Mouse (Mus musculus) embryonic facial prominence, embryonic 13.5 days (tissue): ENCODE measurements around the gene Piwil4. TPM values are rescaled to one million over a fixed set of nuclear protein-coding genes. Genes with fewer than 3 reads are reported as not detected.

Source experiments
- ATAC-seq: fragments of 200-750 bp; cut with Nextera tagmentation; 2 replicates; pipeline ENCODE4 v1.8.0; 2017; ENCODE audit warnings: low read depth; ENCODE audit not compliant: insufficient number of reproducible peaks, insufficient read depth, low FRiP score, low TSS enrichment
- H3K27ac ChIP-seq: fragments of 300-500 bp; sonication (generic); 2 replicates; pipeline ENCODE4 v1.5.1; 2015; ENCODE audit warnings: moderate library complexity, mild to moderate bottlenecking, inconsistent platforms
- H3K27me3 ChIP-seq: fragments of 300-500 bp; sonication (generic); 2 replicates; pipeline ENCODE4 v1.6.1; 2015; ENCODE audit warnings: mild to moderate bottlenecking, inconsistent platforms
- H3K36me3 ChIP-seq: fragments of 300-500 bp; sonication (generic); 2 replicates; pipeline ENCODE4 v1.6.1; 2015; ENCODE audit warnings: mild to moderate bottlenecking, inconsistent platforms
- H3K4me1 ChIP-seq: fragments of 300-500 bp; sonication (generic); 2 replicates; pipeline ENCODE4 v1.6.1; 2015; ENCODE audit warnings: inconsistent platforms
- H3K4me2 ChIP-seq: fragments of 300-500 bp; sonication (generic); 2 replicates; pipeline ENCODE4 v1.6.1; 2015; ENCODE audit warnings: moderate library complexity, mild to moderate bottlenecking, inconsistent platforms
- H3K4me3 ChIP-seq: fragments of 300-500 bp; sonication (generic); 2 replicates; pipeline ENCODE4 v1.5.1; 2015; ENCODE audit warnings: mild to moderate bottlenecking, inconsistent platforms
- H3K9ac ChIP-seq: fragments of 300-500 bp; sonication (generic); 2 replicates; pipeline ENCODE4 v1.6.1; 2015; ENCODE audit warnings: mild to moderate bottlenecking, inconsistent platforms
- H3K9me3 ChIP-seq: fragments of 300-500 bp; sonication (generic); 2 replicates; pipeline ENCODE4 v1.6.1; 2016; ENCODE audit warnings: inconsistent platforms
- WGBS: fragments of 180-500 bp; shearing (Covaris S2); methylation state at CpG from one replicate; pipeline ENCODE4 v1.1.7; 2015; ENCODE audit warnings: mixed read lengths; 5-methylcytosine and 5-hydroxymethylcytosine counted together
- polyA plus RNA-seq: library from polyadenylated mRNA; unstranded; fragments of >200 nt; fragmentation: Nextera tagmentation; extraction: Ambion mirVana; gene quantifications from 2 replicates; pipeline ENCODE4 v1.2.1, GENCODE M21; 2015

Piwil4 gene
- polyA plus RNA-seq, result not detected in 2 replicates

DNA sequence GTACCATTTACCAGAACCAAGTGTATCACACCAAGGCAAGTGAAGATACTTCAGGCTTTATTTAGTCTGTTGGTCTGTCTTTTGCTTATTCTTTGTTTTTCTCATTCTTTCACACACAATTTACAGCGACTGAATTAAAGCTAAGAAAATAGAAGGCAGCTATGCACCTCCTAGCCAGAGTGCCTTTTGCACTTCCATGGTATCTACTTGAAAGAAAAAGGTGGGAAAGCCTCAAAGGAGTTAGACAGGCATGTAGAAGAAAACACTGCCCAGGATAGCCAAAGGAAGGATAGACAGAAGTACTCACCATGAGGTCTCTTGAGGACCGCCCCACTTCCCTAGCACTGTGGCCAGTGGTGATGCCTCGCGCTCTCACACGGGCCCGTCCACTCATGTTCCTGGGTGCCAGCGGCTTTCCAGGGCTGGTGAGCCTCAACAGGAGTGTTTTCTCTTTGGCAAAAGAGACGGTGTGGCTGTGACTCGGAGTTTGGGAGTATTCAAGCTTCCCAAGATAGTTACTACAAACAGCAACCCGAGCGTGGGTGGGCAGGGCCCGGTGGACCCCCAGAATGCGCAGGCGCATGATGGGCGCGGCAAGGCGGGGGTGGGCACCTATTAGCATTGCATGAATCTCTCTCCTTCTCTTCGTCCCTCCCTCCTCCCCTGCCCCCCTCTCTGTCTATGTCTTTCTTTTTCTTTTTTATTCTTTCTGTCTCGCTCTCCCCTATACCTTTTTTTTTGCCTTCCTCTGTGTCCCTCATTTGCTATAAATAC, at the start of gene Piwil4:
Gene Piwil4 (minus strand): TSS at position 583 of the 774 bp plus-strand sequence.
- no peaks in the 10 kb centered on the region for H3K36me3 ChIP-seq
- no peaks in the 10 kb centered on the region for H3K9me3 ChIP-seq
- no peak for ATAC-seq
- H3K4me1 ChIP-seq, result 0 out of 2 replicates have a peak, but pooled peaks cover 3% of the 10 kb centered on the region
- H3K27me3 ChIP-seq, result no peaks in the 10 kb centered on the region
- H3K27ac ChIP-seq, result no peak within 1 kb of the TSS
- 84% methylated on average over 19 of the region's 19 CpGs for WGBS
- no peak within 1 kb of the TSS for H3K4me3 ChIP-seq
- no peak within 1 kb of the TSS for H3K9ac ChIP-seq
- H3K4me2 ChIP-seq, result no peak within 1 kb of the TSS

DNA sequence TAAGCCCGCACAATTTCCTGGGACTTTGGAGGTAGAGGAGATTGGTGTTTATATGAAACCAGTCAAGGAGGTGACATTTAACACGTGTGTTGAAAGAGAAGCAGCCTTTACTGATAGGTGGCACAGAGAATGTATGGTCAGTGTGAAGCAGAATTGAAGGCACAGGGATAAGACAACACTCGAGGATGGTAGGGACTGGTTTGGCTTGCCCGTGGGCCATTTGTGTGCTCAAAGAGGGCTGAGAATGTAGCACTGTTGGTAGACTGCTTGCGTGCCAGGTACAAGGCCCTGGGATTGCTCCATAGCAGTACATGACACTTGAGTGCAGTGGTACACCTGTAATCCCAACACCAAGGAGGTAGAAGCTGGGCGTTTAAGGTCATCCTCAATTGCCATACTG, 46.8 kb upstream of the Piwil4 start:
- peaks cover 42% of the 10 kb centered on the region for H3K36me3 ChIP-seq
- 90% methylated on average over 6 of the region's 6 CpGs for WGBS

DNA sequence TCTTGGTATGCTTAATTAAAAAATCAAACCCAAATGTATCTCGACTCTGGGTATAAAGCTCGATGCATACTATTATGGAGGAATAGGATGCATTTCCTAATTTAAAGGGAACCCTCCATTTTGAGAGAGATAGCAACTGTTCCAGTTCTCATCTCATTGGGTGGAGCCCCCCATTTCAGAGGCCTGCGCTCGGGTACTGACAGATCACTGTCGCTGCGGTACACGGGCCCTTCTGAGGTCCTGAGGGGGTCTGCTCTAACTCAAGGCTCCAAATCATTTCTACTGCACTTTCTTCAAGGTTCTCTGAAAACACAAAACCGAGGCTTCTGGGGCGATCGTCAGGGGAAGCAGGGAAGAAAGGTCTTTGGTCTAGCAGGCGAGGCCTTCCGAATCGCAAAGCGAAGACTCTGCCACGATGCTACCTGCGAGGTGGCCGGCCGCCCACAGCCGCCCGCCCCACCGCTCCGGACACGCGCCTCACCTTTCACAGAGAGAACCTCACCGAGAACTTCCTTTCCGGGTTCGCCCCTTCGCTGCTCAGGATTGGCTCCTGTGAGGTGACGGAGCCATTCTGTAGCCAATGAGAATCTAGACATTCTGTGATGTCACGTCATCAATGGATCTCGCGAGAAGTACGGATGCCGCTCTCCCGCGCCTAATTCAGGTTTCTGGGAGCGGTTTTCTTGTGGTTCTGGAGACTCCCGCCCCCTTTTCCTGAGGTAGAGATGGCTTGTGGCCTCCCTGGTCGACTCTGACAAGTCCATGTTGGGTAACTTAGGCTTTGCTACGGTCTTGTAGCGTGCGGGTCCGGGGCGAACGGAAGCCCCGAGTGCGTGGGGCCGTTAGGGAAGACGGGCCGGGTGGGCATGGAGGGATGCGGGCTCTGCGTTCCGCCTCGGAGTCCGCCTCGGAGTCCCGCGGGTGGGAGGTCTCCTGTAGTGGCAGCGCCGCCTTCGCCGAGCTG, 43.8 kb upstream of the Piwil4 start, which contains the start of the genes Mre11a and Ankrd49:
Gene Mre11a (plus strand): TSS at position 616 of the 964 bp plus-strand sequence.
Gene Ankrd49 (minus strand): TSS at position 818 of the 964 bp plus-strand sequence.
- peak within 1 kb of the TSS; percentile 97 for H3K27ac ChIP-seq
- peaks cover 43% of the 10 kb centered on the region for H3K36me3 ChIP-seq
- peak; percentile 99 for ATAC-seq
- peak within 1 kb of the TSS; percentile 85 for H3K4me2 ChIP-seq
- peak within 1 kb of the TSS; percentile 90 for H3K9ac ChIP-seq
- WGBS, result under 1% methylated on average over 62 of the region's 62 CpGs
- no peaks in the 10 kb centered on the region for H3K9me3 ChIP-seq
- H3K4me3 ChIP-seq, result peak within 1 kb of the TSS; percentile 77
- H3K27me3 ChIP-seq, result no peaks in the 10 kb centered on the region
- H3K4me1 ChIP-seq, result peaks cover 3% of the 10 kb centered on the region; the same call in 1 of the 2 replicates

More for the DNA sequence above, 46.8 kb upstream of the Piwil4 start:
- Histone ChIP-seq H3K9ac (no peak overlapping the region), H3K27me3 (no peaks in the 10 kb centered on the region), H3K4me2 (no peak overlapping the region), H3K27ac (no peak overlapping the region), H3K4me3 (no peak overlapping the region), H3K9me3 (no peaks in the 10 kb centered on the region), H3K4me1 (peaks cover 3% of the 10 kb centered on the region; the same call in 1 of the 2 replicates)
- no peak for ATAC-seq

DNA sequence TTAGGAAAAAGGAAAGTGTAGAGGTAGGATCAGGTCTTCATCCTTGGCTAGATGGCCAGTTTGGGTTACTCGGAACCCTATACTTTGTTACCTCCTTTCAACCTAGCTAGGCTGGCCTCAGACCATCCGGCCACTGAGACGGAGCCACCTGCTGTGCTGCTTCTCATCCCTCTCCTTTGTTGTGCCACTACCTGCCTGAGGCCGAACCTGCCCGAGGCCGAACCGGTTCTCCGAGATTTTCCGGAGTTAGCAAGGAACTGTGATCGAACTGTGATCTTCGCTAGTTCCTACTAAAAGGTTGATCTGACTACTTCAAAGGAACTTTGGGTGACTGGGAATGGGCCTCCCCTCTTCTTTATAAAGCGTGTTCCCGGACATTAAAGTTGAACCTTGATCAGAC, 37.8 kb upstream of the Piwil4 start:
- ATAC-seq, result no peak
- H3K9ac ChIP-seq, result no peak overlapping the region
- H3K36me3 ChIP-seq, result peaks cover 28% of the 10 kb centered on the region
- 27% methylated on average over 13 of the region's 13 CpGs for WGBS
- no peaks in the 10 kb centered on the region for H3K4me1 ChIP-seq
- H3K4me3 ChIP-seq, result no peak overlapping the region
- no peak overlapping the region for H3K27ac ChIP-seq
- no peaks in the 10 kb centered on the region for H3K27me3 ChIP-seq
- H3K9me3 ChIP-seq, result no peaks in the 10 kb centered on the region
- H3K4me2 ChIP-seq, result no peak overlapping the region

DNA sequence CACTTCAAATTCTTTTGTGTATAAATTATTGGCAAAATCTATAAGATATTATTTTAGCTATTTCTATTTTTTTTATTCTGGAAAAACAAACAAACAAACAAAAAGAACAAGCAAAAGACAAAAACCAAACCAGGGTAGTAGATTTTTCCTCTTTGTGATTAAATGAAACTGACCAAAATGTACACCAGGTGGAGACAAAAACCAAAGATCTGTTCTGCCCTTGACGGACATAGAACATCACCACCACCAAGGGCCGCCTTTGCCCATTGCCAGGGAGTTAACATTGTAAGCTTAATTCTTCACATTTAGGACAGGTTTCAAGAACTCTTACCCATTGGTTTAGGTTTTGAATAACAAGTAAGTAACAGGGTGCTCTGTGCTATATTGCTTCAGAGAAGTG, 33.3 kb upstream of the Piwil4 start:
- Histone ChIP-seq H3K4me2 (no peak overlapping the region), H3K9ac (no peak overlapping the region), H3K27me3 (peaks cover 19% of the 10 kb centered on the region), H3K4me1 (peaks cover 8% of the 10 kb centered on the region), H3K36me3 (no peaks in the 10 kb centered on the region), H3K4me3 (no peak overlapping the region), H3K27ac (no peak overlapping the region), H3K9me3 (no peaks in the 10 kb centered on the region)
- 46% methylated on average over 2 of the region's 2 CpGs for WGBS
- ATAC-seq, result no peak

DNA sequence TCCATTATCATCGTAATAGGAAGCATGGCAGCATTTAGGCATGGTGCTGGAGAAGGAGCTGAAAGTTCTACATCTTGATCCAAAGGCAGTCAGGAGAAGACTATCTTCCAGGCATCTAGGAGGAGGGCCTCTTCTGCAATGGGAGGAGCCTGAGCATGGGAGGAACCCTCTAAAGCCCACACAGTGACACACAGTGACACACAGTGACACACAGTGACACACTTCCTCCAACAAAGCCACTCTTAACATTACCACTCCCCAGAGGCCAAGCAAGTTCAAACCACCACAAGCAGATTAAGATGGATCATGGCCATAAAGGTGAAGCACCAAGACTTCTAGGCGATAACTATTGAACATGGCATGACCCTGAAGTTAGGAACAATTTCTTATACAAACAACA, 31.5 kb upstream of the Piwil4 start:
- Histone ChIP-seq H3K27ac (no peak overlapping the region), H3K4me2 (no peak overlapping the region), H3K36me3 (no peaks in the 10 kb centered on the region), H3K27me3 (peaks cover 22% of the 10 kb centered on the region), H3K4me1 (peaks cover 8% of the 10 kb centered on the region), H3K9me3 (no peaks in the 10 kb centered on the region), H3K9ac (no peak overlapping the region), H3K4me3 (no peak overlapping the region)
- no peak for ATAC-seq
- 90% methylated on average over 2 of the region's 2 CpGs for WGBS

DNA sequence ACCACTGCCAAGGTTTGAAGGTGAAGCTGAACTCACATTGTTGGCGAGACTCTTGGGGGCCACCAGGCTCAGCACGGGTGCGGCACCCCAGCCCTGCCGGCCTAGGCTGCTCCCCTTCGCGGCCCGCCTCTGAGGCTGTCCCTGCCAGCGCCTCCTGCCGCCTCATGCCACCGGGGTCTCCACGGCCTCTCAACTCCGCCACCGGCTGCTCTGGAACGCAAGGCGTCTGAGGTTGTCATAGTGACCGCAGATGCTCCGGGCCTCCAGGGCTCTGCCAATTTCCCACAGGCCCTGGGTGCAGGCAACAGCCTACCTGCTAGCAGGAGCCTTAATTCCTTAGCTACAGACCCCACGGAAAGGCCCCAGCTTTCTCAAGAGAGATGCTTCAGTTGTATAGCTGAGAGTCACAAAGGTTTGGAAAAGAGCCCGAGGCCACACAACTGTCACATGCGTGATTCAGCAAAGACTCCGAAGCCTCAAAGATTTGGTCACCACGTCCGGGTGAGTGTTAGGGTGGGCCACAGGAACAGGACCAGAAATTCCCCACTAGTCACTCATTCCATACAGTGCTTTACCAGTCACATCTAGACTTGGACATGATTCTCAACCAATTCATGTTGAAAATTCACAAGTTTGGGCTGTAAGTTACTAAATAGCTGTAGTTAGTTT, 30.4 kb upstream of the Piwil4 start, which contains the start of gene 1700012B09Rik:
Gene 1700012B09Rik (minus strand): TSS at position 228 of the 669 bp plus-strand sequence.
- no peaks in the 10 kb centered on the region for H3K9me3 ChIP-seq
- no peak within 1 kb of the TSS for H3K27ac ChIP-seq
- peaks cover 8% of the 10 kb centered on the region for H3K4me1 ChIP-seq
- peak within 1 kb of the TSS; percentile 44 for H3K4me2 ChIP-seq
- H3K36me3 ChIP-seq, result no peaks in the 10 kb centered on the region
- WGBS, result 17% methylated on average over 23 of the region's 23 CpGs
- H3K9ac ChIP-seq, result peak within 1 kb of the TSS; percentile 49; the same call in 1 of the 2 replicates
- H3K4me3 ChIP-seq, result no peak within 1 kb of the TSS
- no peak; the same call in 1 of the 2 replicates for ATAC-seq
- peaks cover 22% of the 10 kb centered on the region for H3K27me3 ChIP-seq

DNA sequence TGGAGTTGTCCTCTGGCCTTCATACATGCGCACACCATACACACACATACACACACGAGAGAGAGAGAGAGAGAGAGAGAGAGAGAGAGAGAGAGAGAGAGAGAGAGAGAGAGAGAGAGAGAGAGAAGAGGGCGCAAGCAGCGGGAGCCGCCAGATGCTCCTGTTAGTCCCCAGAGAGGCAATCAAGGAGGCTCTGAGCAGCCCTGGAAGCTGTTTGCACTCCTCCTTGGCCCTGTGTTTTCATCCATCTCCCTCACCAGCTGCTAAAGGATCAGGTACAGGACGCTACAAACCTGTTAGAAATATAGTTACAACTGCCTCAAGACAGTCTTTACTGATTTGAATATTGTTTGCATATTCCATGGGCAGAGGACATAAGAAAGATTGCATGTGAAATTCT, 29.3 kb upstream of the Piwil4 start:
- H3K27me3 ChIP-seq, result peaks cover 22% of the 10 kb centered on the region
- no peak overlapping the region for H3K4me2 ChIP-seq
- no peaks in the 10 kb centered on the region for H3K9me3 ChIP-seq
- 51% methylated on average over 6 of the region's 6 CpGs for WGBS
- no peak overlapping the region for H3K9ac ChIP-seq
- no peak overlapping the region for H3K27ac ChIP-seq
- ATAC-seq, result no peak
- H3K36me3 ChIP-seq, result no peaks in the 10 kb centered on the region
- no peak overlapping the region for H3K4me3 ChIP-seq
- peaks cover 8% of the 10 kb centered on the region for H3K4me1 ChIP-seq

DNA sequence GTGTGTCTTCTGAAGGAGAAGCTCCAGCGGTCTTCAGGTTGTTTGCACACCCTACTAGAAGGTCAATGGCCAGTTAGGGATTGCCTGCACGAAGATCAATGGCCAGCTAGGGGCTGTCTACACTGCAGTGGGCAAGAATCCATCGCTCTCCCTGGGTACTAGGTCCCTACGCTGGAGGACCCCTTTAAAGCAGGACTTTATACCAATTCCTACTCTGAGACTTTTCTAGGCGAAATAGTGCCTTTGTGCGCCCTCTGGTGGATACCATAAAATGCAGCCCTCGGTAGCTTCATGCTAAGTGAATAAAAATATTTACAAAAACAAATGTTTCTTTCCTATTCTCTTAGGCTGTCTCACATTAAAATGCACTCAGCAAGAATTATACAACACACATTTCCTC, 24.2 kb upstream of the Piwil4 start:
- WGBS, result 23% methylated on average over 7 of the region's 7 CpGs

DNA sequence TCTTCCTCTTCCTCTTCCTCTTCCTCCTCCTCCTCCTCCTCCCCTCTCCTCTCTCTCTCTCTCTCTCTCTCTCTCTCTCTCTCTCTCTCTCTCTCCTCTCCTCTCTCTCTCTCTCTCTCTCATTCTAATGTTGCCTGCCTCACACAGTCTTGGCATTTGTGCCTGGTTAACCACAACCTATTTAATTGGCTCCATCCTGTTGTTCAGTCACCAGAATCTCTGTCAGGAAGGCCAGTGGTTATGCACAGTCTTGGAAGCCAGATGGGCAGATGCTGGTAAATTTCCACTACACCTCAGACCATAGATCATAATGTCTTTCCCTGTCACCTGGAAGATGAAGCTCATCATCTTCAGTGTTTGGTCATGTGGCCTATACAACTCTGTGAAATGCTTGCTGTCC, 18.7 kb upstream of the Piwil4 start:
- H3K4me2 ChIP-seq, result no peak overlapping the region
- no peaks in the 10 kb centered on the region for H3K4me1 ChIP-seq
- H3K27ac ChIP-seq, result no peak overlapping the region
- H3K36me3 ChIP-seq, result no peaks in the 10 kb centered on the region
- no peaks in the 10 kb centered on the region for H3K9me3 ChIP-seq
- H3K9ac ChIP-seq, result no peak overlapping the region
- no peak overlapping the region for H3K4me3 ChIP-seq
- no peaks in the 10 kb centered on the region for H3K27me3 ChIP-seq
- ATAC-seq, result no peak

More for the DNA sequence above, 24.2 kb upstream of the Piwil4 start:
- H3K27ac ChIP-seq, result no peak overlapping the region
- no peaks in the 10 kb centered on the region for H3K9me3 ChIP-seq
- H3K4me3 ChIP-seq, result no peak overlapping the region
- H3K9ac ChIP-seq, result no peak overlapping the region
- H3K36me3 ChIP-seq, result no peaks in the 10 kb centered on the region
- H3K27me3 ChIP-seq, result peaks cover 9% of the 10 kb centered on the region
- ATAC-seq, result 0 out of 2 replicates have a peak, but pooled peaks have one; percentile 48
- H3K4me2 ChIP-seq, result no peak overlapping the region
- 0 out of 2 replicates have a peak, but pooled peaks cover 4% of the 10 kb centered on the region for H3K4me1 ChIP-seq

DNA sequence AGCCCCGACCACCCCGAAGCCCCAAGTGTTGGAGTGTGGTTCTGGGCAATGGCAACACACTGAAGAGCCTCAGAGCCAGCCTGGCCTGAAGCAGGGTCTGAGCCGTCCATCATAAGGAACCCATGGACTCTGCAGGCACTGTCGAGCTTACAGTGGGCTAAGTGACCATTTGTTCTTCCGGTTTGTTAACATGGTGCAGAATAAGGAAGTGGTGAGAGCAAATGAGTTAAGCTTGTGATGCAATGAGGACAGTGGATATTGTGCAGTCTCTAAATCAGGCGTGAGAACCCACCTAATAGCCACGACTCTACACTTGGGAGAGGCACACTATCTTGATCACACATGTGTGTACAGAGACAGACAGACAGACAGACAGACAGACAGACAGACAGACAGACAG, 18.1 kb upstream of the Piwil4 start:
- Histone ChIP-seq H3K9ac (no peak overlapping the region), H3K4me2 (no peak overlapping the region), H3K27me3 (no peaks in the 10 kb centered on the region), H3K4me3 (no peak overlapping the region), H3K36me3 (no peaks in the 10 kb centered on the region), H3K4me1 (no peaks in the 10 kb centered on the region), H3K9me3 (no peaks in the 10 kb centered on the region), H3K27ac (no peak overlapping the region)
- 65% methylated on average over 7 of the region's 7 CpGs for WGBS
- no peak for ATAC-seq
